ENCODE assay signal across 18 mouse cellular contexts in the genomic region with DNA sequence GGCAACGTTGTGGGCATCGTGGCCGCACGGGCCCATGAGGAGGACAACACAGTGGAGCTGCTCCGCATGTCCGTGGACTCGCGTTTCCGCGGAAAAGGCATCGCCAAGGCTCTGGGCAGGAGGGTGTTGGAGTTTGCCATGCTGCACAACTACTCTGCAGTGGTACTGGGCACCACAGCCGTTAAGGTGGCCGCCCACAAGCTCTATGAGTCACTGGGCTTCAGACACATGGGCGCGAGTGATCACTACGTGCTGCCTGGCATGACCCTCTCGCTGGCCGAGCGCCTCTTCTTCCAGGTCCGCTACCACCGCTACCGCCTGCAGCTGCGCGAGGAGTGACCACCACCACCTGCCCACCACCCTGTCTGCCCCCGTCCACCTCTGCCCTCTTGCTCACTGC. TPM values are rescaled to one million over a fixed set of nuclear protein-coding genes. Genes with fewer than 3 reads are reported as not detected.
A peak's percentile ranks its signal among the peaks of the same experiment; 100 is the strongest.
DNase-seq lines count a peak whose midpoint lies in the region; TF ChIP-seq lines count a peak whose summit lies in the region.
"Had no signal": no experiment of that assay in that cellular context is flagged by ENCODE, and none has a peak within 500 bp of the region (broad histone marks: within the 10 kb centered on the region; RNA-seq: fewer than 3 reads in every experiment).

No protein-coding gene starts in this region.

- 0 out of 2 replicates have a peak overlapping the region, but pooled peaks have one; percentile 23 for H3K4me3 ChIP-seq in E14TG2a.4 (replicated peaks; ENCODE audit: low read length)
- no peak overlapping the region for H3K4me3 ChIP-seq in embryonic facial prominence, embryonic 10.5 days
- H3K4me3 ChIP-seq: embryonic facial prominence, embryonic 15.5 days; erythroblast, embryonic 14.5 days; forebrain, embryonic 10.5 days; heart, embryonic 13.5 days; hindbrain, embryonic 13.5 days had no signal

- peaks cover 85% of the 10 kb centered on the region for H3K27me3 ChIP-seq in E14TG2a.4 (ENCODE audit: insufficient read depth, low read length)
- H3K27me3 ChIP-seq in embryonic facial prominence, embryonic 10.5 days (replicated peaks; ENCODE audit: low read depth, poor library complexity, severe bottlenecking): peaks cover 56% of the 10 kb centered on the region
- H3K27me3 ChIP-seq: CH12.LX; hindbrain, embryonic 13.5 days had no signal

- no peak overlapping the region for H3K27ac ChIP-seq in embryonic facial prominence, embryonic 10.5 days (replicated peaks)
- H3K27ac ChIP-seq: embryonic facial prominence, embryonic 15.5 days; forebrain, embryonic 10.5 days; heart, embryonic 13.5 days; hindbrain, embryonic 13.5 days had no signal

- 95% methylated on average over 25 of the region's 25 CpGs for WGBS in embryonic facial prominence, embryonic 10.5 days

- TF ChIP-seq CTCF in E14TG2a.4 (conservative IDR thresholded peaks at IDR 0.05; ENCODE audit: low read length): no peak

- H3K4me1 ChIP-seq in E14TG2a.4 (replicated peaks; ENCODE audit: low read depth, low read length): peaks cover 16% of the 10 kb centered on the region
- H3K4me1 ChIP-seq in embryonic facial prominence, embryonic 10.5 days: peaks cover 24% of the 10 kb centered on the region

- no peaks in the 10 kb centered on the region for H3K36me3 ChIP-seq in E14TG2a.4 (ENCODE audit: insufficient read depth, low read length)
- peaks cover 13% of the 10 kb centered on the region; the same call in 1 of the 2 replicates for H3K36me3 ChIP-seq in embryonic facial prominence, embryonic 10.5 days (replicated peaks)
- H3K36me3 ChIP-seq: embryonic facial prominence, embryonic 15.5 days; heart, embryonic 13.5 days had no signal

- H3K9me3 ChIP-seq in E14TG2a.4 (ENCODE audit: low read length): peaks cover 6% of the 10 kb centered on the region; the same call in 1 of the 2 replicates
- no peaks in the 10 kb centered on the region for H3K9me3 ChIP-seq in embryonic facial prominence, embryonic 10.5 days
- H3K9me3 ChIP-seq: embryonic facial prominence, embryonic 15.5 days; forebrain, embryonic 10.5 days; heart, embryonic 13.5 days; hindbrain, embryonic 13.5 days had no signal

- DNase-seq in heart, adult 11 months: peak; percentile 83
- no peak for DNase-seq in heart, adult 18-20 months
- DNase-seq in left cerebral cortex, adult 18-20 months (ENCODE audit: low spot score in 2 of 2): peak; percentile 58 to 59
- no peak for DNase-seq in left cerebral cortex, adult 11 months (ENCODE audit: low spot score)
- peak; percentile 8 for DNase-seq in embryonic facial prominence, embryonic 10.5 days (ENCODE audit: low spot score)
- DNase-seq: adrenal gland, adult 2 months; cerebellum, adult 11 months; cerebellum, adult 8-10 months; cerebellum, postnatal 36 days; gastrocnemius, postnatal 10 days; heart, postnatal 4 days had no signal

RNA-seq across cellular contexts. Expression of a gene that starts 5.0 kb away (rescaled TPM):
- total RNA-seq in heart, adult 18-20 months (2021): 1 to 10 TPM; 1.5 to 3.7 TPM
- total RNA-seq in left cerebral cortex, adult 18-20 months (2021): 100 to 1,000 TPM; 208 to 236 TPM
- 0.47 and 0.73 TPM in 2 replicates for polyA plus RNA-seq in embryonic facial prominence, embryonic 10.5 days (2016; fragmentation: Nextera tagmentation; extraction: Ambion mirVana)

RNA-seq across cellular contexts. Expression of a gene that starts 17.6 kb away (rescaled TPM):
- 1 to 10 TPM; 3.3 to 4.0 TPM for total RNA-seq in heart, adult 18-20 months (2021)
- total RNA-seq in left cerebral cortex, adult 18-20 months (2021): 10 to 100 TPM; 81.6 to 83.0 TPM
- 211 and 214 TPM in 2 replicates for polyA plus RNA-seq in embryonic facial prominence, embryonic 10.5 days (2016; fragmentation: Nextera tagmentation; extraction: Ambion mirVana)
- total RNA-seq: CH12.LX had no signal
- polyA plus RNA-seq: erythroblast, embryonic 14.5 days had no signal

Comparison
In these comparisons a context has a peak if more than half of its experiments do, and no peak if none do; other contexts are left out.
1. DNase-seq: peak in heart, adult 11 months (single experiment), left cerebral cortex, adult 18-20 months (2 of 2) and embryonic facial prominence, embryonic 10.5 days (single experiment); none in heart, adult 18-20 months (0 of 2) and left cerebral cortex, adult 11 months (single experiment).
2. RNA of a gene that starts 5.0 kb away (total RNA-seq): 208 to 236 TPM in left cerebral cortex, adult 18-20 months; 1.5 to 3.7 TPM in heart, adult 18-20 months; every median in the first group is over 10 times any median in the second.
3. RNA of a gene that starts 17.6 kb away (total RNA-seq): 81.6 to 83.0 TPM in left cerebral cortex, adult 18-20 months; 3.3 to 4.0 TPM in heart, adult 18-20 months; every median in the first group is over 10 times any median in the second.